ENCODE assay signal across 8 mouse cellular contexts in genomic region chr6:39870271-39871135, GRCm38 (mm10). TPM values are rescaled to one million over a fixed set of nuclear protein-coding genes. Genes with fewer than 3 reads are reported as not detected.
DNase-seq lines count a peak whose midpoint lies in the region; ATAC-seq and TF ChIP-seq lines count a peak whose summit lies in the region.

No protein-coding gene starts in this region.

- H3K27me3 ChIP-seq in embryonic facial prominence, embryonic 15.5 days, result peaks cover 57% of the 10 kb centered on the region
- no peaks in the 10 kb centered on the region for H3K27me3 ChIP-seq in hindbrain, embryonic 15.5 days
- H3K27me3 ChIP-seq in midbrain, postnatal 0 days (ENCODE audit: insufficient read depth, low read length), result no peaks in the 10 kb centered on the region

- no peak overlapping the region for H3K27ac ChIP-seq in embryonic facial prominence, embryonic 15.5 days (replicated peaks)
- peak overlapping the region; percentile 98 for H3K27ac ChIP-seq in hindbrain, embryonic 15.5 days (replicated peaks)
- H3K27ac ChIP-seq in midbrain, postnatal 0 days (ENCODE audit: low read depth, low read length), result peak overlapping the region; percentile 97

- intact Hi-C loops in left cerebral cortex, postnatal 10 days (cut with DNase I), result loop anchor here (5.0 kb wide), 2 partner anchors 432 to 522 kb away; no protein-coding TSS in a partner anchor

- peak overlapping the region; percentile 52 for H3K4me3 ChIP-seq in embryonic facial prominence, embryonic 15.5 days (replicated peaks)
- H3K4me3 ChIP-seq in hindbrain, embryonic 15.5 days, result peak overlapping the region; percentile 81
- H3K4me3 ChIP-seq in midbrain, postnatal 0 days (ENCODE audit: low read depth, low read length), result peak overlapping the region; percentile 86

- no peak for ATAC-seq in embryonic facial prominence, embryonic 15.5 days (ENCODE audit: insufficient number of reproducible peaks, low FRiP score, low TSS enrichment, low read depth)
- peak; percentile 43 for ATAC-seq in hindbrain, embryonic 15.5 days (ENCODE audit: low FRiP score, low read depth)
- peak; percentile 35; the same call in 1 of the 2 replicates for ATAC-seq in midbrain, postnatal 0 days (ENCODE audit: low FRiP score)

- no peaks in the 10 kb centered on the region for H3K36me3 ChIP-seq in embryonic facial prominence, embryonic 15.5 days
- H3K36me3 ChIP-seq in hindbrain, embryonic 15.5 days, result no peaks in the 10 kb centered on the region
- H3K36me3 ChIP-seq in midbrain, postnatal 0 days (ENCODE audit: insufficient read depth, low read length), result no peaks in the 10 kb centered on the region

- H3K9ac ChIP-seq in embryonic facial prominence, embryonic 15.5 days, result no peak overlapping the region
- peak overlapping the region; percentile 96 for H3K9ac ChIP-seq in hindbrain, embryonic 15.5 days
- peak overlapping the region; percentile 86 for H3K9ac ChIP-seq in midbrain, postnatal 0 days (replicated peaks; ENCODE audit: low read length, poor library complexity, severe bottlenecking)

- H3K4me2 ChIP-seq in embryonic facial prominence, embryonic 15.5 days (replicated peaks), result peak overlapping the region; percentile 98
- H3K4me2 ChIP-seq in hindbrain, embryonic 15.5 days, result peak overlapping the region; percentile 74
- H3K4me2 ChIP-seq in midbrain, postnatal 0 days (ENCODE audit: low read depth, low read length, poor library complexity, severe bottlenecking), result peak overlapping the region; percentile 87

- H3K9me3 ChIP-seq in embryonic facial prominence, embryonic 15.5 days (replicated peaks), result no peaks in the 10 kb centered on the region
- no peaks in the 10 kb centered on the region for H3K9me3 ChIP-seq in hindbrain, embryonic 15.5 days
- H3K9me3 ChIP-seq in midbrain, postnatal 0 days (ENCODE audit: low read length), result no peaks in the 10 kb centered on the region

- H3K4me1 ChIP-seq in embryonic facial prominence, embryonic 15.5 days, result peaks cover 32% of the 10 kb centered on the region
- H3K4me1 ChIP-seq in hindbrain, embryonic 15.5 days (replicated peaks), result peaks cover 20% of the 10 kb centered on the region
- no peaks in the 10 kb centered on the region; the same call in 1 of the 2 replicates for H3K4me1 ChIP-seq in midbrain, postnatal 0 days (ENCODE audit: insufficient read depth, low read length)

- WGBS in embryonic facial prominence, embryonic 15.5 days, result under 1% methylated on average over 28 of the region's 28 CpGs
- WGBS in hindbrain, embryonic 15.5 days, result under 1% methylated on average over 28 of the region's 28 CpGs
- WGBS in midbrain, postnatal 0 days, result under 1% methylated on average over 28 of the region's 28 CpGs

- TF ChIP-seq CTCF in midbrain, postnatal 0 days (IDR thresholded peaks at IDR 0.05), result peak; percentile 80

- peak; percentile 56 to 89 for DNase-seq in adrenal gland, adult (ENCODE audit: inconsistent age in 2 of 2, low spot score in 1 of 2)
- no peak for DNase-seq in adrenal gland, postnatal 4 days (ENCODE audit: low spot score in 2 of 2)
- peak; percentile 49 to 65 for DNase-seq in adrenal gland, postnatal 36 days
- peak; percentile 74 to 78 for DNase-seq in left cerebral cortex, postnatal 10 days (ENCODE audit: extremely low spot score in 1 of 2, low spot score in 2 of 2)
- DNase-seq in midbrain, postnatal 0 days (ENCODE audit: low spot score), result peak; percentile 89
- DNase-seq in thymus, postnatal 0 days (ENCODE audit: low spot score), result no peak

RNA-seq across cellular contexts. Expression of gene Tmem178b, which starts 2.6 kb away (rescaled TPM):
- total RNA-seq in adrenal gland, postnatal 4 days (2021), result 10 to 100 TPM; 23.0 to 24.5 TPM
- 10 to 100 TPM; 10.5 to 26.1 TPM for total RNA-seq in adrenal gland, postnatal 36 days (2021)
- polyA plus RNA-seq in embryonic facial prominence, embryonic 15.5 days (2015; fragmentation: Nextera tagmentation; extraction: Ambion mirVana), result 0.80 and 0.89 TPM in 2 replicates
- polyA plus RNA-seq in hindbrain, embryonic 15.5 days (2015; fragmentation: Nextera tagmentation; extraction: Ambion mirVana), result 32.7 and 33.1 TPM in 2 replicates
- total RNA-seq in left cerebral cortex, postnatal 10 days (2021), result 100 to 1,000 TPM; 408 to 421 TPM
- total RNA-seq in midbrain, postnatal 0 days (2014; rRNA removed), result 159 and 190 TPM in 2 replicates
- 27.3 and 31.3 TPM in 2 replicates for polyA plus RNA-seq in midbrain, postnatal 0 days (2015; fragmentation: Nextera tagmentation; extraction: Ambion mirVana)
- polyA plus RNA-seq in thymus, postnatal 0 days (2015; fragmentation: Nextera tagmentation; extraction: Ambion mirVana), result 0.08 TPM in 1 of 2 replicates, not detected in the other

RNA-seq across cellular contexts. Expression of gene Mrps33, which starts 59.7 kb away (rescaled TPM):
- 10 to 100 TPM; 79.3 to 84.0 TPM for total RNA-seq in adrenal gland, postnatal 4 days (2021)
- 10 to 100 TPM; 71.1 to 84.6 TPM for total RNA-seq in adrenal gland, postnatal 36 days (2021)
- polyA plus RNA-seq in embryonic facial prominence, embryonic 15.5 days (2015; fragmentation: Nextera tagmentation; extraction: Ambion mirVana), result 172 and 173 TPM in 2 replicates
- 182 and 184 TPM in 2 replicates for polyA plus RNA-seq in hindbrain, embryonic 15.5 days (2015; fragmentation: Nextera tagmentation; extraction: Ambion mirVana)
- total RNA-seq in left cerebral cortex, postnatal 10 days (2021), result 100 to 1,000 TPM in 1 of 2 experiments, 10 to 100 TPM in 1; 92.6 to 107 TPM
- total RNA-seq in midbrain, postnatal 0 days (2014; rRNA removed), result 34.3 and 41.7 TPM in 2 replicates
- 167 and 171 TPM in 2 replicates for polyA plus RNA-seq in midbrain, postnatal 0 days (2015; fragmentation: Nextera tagmentation; extraction: Ambion mirVana)
- polyA plus RNA-seq in thymus, postnatal 0 days (2015; fragmentation: Nextera tagmentation; extraction: Ambion mirVana), result 263 and 278 TPM in 2 replicates

Comparison
In these comparisons a context has a peak if more than half of its experiments do, and no peak if none do; other contexts are left out.
1. DNase-seq: peak in adrenal gland, adult (2 of 2), adrenal gland, postnatal 36 days (2 of 2), left cerebral cortex, postnatal 10 days (2 of 2) and midbrain, postnatal 0 days (single experiment); none in adrenal gland, postnatal 4 days (0 of 2) and thymus, postnatal 0 days (single experiment).
2. Peak in every context shown above with its lines, with median percentiles within 50 percentile points of each other: H3K4me2 ChIP-seq and H3K4me3 ChIP-seq.